In genomic region chr13:4388762-4389446, GRCm38 (mm10) we compare ENCODE assay signal across 27 mouse cellular contexts. TPM values are rescaled to one million over a fixed set of nuclear protein-coding genes. Genes with fewer than 3 reads are reported as not detected.
DNase-seq lines count a peak whose midpoint lies in the region; ATAC-seq and TF ChIP-seq lines count a peak whose summit lies in the region.
"Had no signal": no experiment of that assay in that cellular context is flagged by ENCODE, and none has a peak within 500 bp of the region (broad histone marks: within the 10 kb centered on the region; RNA-seq: fewer than 3 reads in every experiment).

No protein-coding gene starts in this region.

- no peak overlapping the region for H3K4me3 ChIP-seq in stomach, postnatal 0 days (ENCODE audit: low read depth, low read length)
- no peak overlapping the region for H3K4me3 ChIP-seq in midbrain, embryonic 10.5 days
- H3K4me3 ChIP-seq: forebrain, embryonic 10.5 days; hindbrain, embryonic 15.5 days; limb, embryonic 12.5 days had no signal

- WGBS in stomach, postnatal 0 days = 75% methylated on average over 2 of the region's 2 CpGs
- 89% methylated on average over 2 of the region's 2 CpGs for WGBS in midbrain, embryonic 10.5 days

- TF ChIP-seq CTCF in stomach, postnatal 0 days (IDR thresholded peaks at IDR 0.05; ENCODE audit: low read depth) = 0 out of 2 replicates have a peak, but pooled peaks have one; percentile 2

- no peak overlapping the region for H3K9ac ChIP-seq in stomach, postnatal 0 days (ENCODE audit: low read length)
- H3K9ac ChIP-seq: hindbrain, embryonic 15.5 days; limb, embryonic 12.5 days had no signal

- H3K9me3 ChIP-seq in stomach, postnatal 0 days (ENCODE audit: control insufficient read depth, low read length) = no peaks in the 10 kb centered on the region
- H3K9me3 ChIP-seq in midbrain, embryonic 10.5 days (replicated peaks) = no peaks in the 10 kb centered on the region
- H3K9me3 ChIP-seq: forebrain, embryonic 10.5 days; hindbrain, embryonic 15.5 days; limb, embryonic 12.5 days had no signal

- no peak for ATAC-seq in stomach, postnatal 0 days (ENCODE audit: low FRiP score, low TSS enrichment)
- ATAC-seq: forebrain, embryonic 16.5 days had no signal

- DNase-seq in kidney, adult 11 months = peak; percentile 47
- DNase-seq in kidney, adult 18-20 months = no peak
- DNase-seq in kidney, adult 8-10 months = peak; percentile 72 to 83
- peak; percentile 17 for DNase-seq in kidney, postnatal 10 days
- no peak for DNase-seq in stomach, postnatal 0 days (ENCODE audit: low spot score)
- DNase-seq in spleen, adult 12 weeks (ENCODE audit: low spot score) = no peak
- no peak for DNase-seq in midbrain, embryonic 10.5 days (ENCODE audit: low spot score)
- no peak for DNase-seq in thymus, postnatal 14 days
- DNase-seq: adrenal gland, postnatal 36 days; cerebellum, adult 11-12 months; cerebellum, postnatal 14 days; gastrocnemius, postnatal 14 days; heart, adult 11 months; lung, adult 18-20 months; lung, postnatal 10 days; thymus, postnatal 25 days had no signal

- H3K4me1 ChIP-seq in stomach, postnatal 0 days (replicated peaks; ENCODE audit: control insufficient read depth, insufficient read depth) = no peaks in the 10 kb centered on the region
- no peaks in the 10 kb centered on the region for H3K4me1 ChIP-seq in midbrain, embryonic 10.5 days
- H3K4me1 ChIP-seq: forebrain, embryonic 10.5 days; hindbrain, embryonic 15.5 days; limb, embryonic 12.5 days had no signal

- no peak for TF ChIP-seq EP300 in stomach, postnatal 0 days (optimal IDR thresholded peaks at IDR 0.05)

- no peak overlapping the region for H3K4me2 ChIP-seq in stomach, postnatal 0 days (replicated peaks; ENCODE audit: low read depth)
- H3K4me2 ChIP-seq: heart, embryonic 11.5 days; hindbrain, embryonic 15.5 days; limb, embryonic 12.5 days; midbrain, embryonic 11.5 days had no signal

- no peaks in the 10 kb centered on the region for H3K36me3 ChIP-seq in stomach, postnatal 0 days (ENCODE audit: control insufficient read depth, insufficient read depth, low read length)
- no peaks in the 10 kb centered on the region for H3K36me3 ChIP-seq in midbrain, embryonic 10.5 days
- H3K36me3 ChIP-seq: forebrain, embryonic 10.5 days; hindbrain, embryonic 15.5 days; limb, embryonic 12.5 days had no signal

- H3K27me3 ChIP-seq in stomach, postnatal 0 days (ENCODE audit: control insufficient read depth, insufficient read depth, low read length) = no peaks in the 10 kb centered on the region
- H3K27me3 ChIP-seq in midbrain, embryonic 10.5 days (ENCODE audit: low read depth, poor library complexity, severe bottlenecking) = no peaks in the 10 kb centered on the region
- H3K27me3 ChIP-seq: hindbrain, embryonic 15.5 days; limb, embryonic 12.5 days had no signal

- no peak overlapping the region for H3K27ac ChIP-seq in stomach, postnatal 0 days (replicated peaks)
- no peak overlapping the region for H3K27ac ChIP-seq in midbrain, embryonic 10.5 days (replicated peaks)
- H3K27ac ChIP-seq: forebrain, embryonic 10.5 days; hindbrain, embryonic 15.5 days; limb, embryonic 12.5 days had no signal

RNA-seq across cellular contexts. Expression of gene Akr1c6, which starts 45.2 kb away (rescaled TPM):
- polyA plus RNA-seq in stomach, postnatal 0 days (2015; fragmentation: Nextera tagmentation; extraction: Ambion mirVana) = 0.08 TPM in 1 of 2 replicates, not detected in the other
- polyA plus RNA-seq in midbrain, embryonic 10.5 days (2016; fragmentation: Nextera tagmentation; extraction: Ambion mirVana) = not detected in 2 replicates
- polyA plus RNA-seq: embryonic facial prominence, embryonic 11.5 days; forebrain, embryonic 10.5 days; forebrain, embryonic 16.5 days; heart, embryonic 11.5 days; heart, postnatal 0 days; hindbrain, embryonic 15.5 days; intestine, embryonic 14.5 days; limb, embryonic 12.5 days; midbrain, embryonic 11.5 days; midbrain, postnatal 0 days; small intestine, adult 2 months had no signal

Comparison
In these comparisons a context has a peak if more than half of its experiments do, and no peak if none do; other contexts are left out.
1. DNase-seq: peak in kidney, adult 11 months (single experiment), kidney, adult 8-10 months (2 of 2) and kidney, postnatal 10 days (single experiment); none in kidney, adult 18-20 months (single experiment), stomach, postnatal 0 days (single experiment), spleen, adult 12 weeks (single experiment), midbrain, embryonic 10.5 days (single experiment) and thymus, postnatal 14 days (single experiment).